Mouse (Mus musculus): ENCODE results near the gene Phxr2. TPM values are rescaled to one million over a fixed set of nuclear protein-coding genes. Genes with fewer than 3 reads are reported as not detected.

Gene Phxr2
- total and polyA plus RNA-seq, 3 experiments, result not detected

DNA sequence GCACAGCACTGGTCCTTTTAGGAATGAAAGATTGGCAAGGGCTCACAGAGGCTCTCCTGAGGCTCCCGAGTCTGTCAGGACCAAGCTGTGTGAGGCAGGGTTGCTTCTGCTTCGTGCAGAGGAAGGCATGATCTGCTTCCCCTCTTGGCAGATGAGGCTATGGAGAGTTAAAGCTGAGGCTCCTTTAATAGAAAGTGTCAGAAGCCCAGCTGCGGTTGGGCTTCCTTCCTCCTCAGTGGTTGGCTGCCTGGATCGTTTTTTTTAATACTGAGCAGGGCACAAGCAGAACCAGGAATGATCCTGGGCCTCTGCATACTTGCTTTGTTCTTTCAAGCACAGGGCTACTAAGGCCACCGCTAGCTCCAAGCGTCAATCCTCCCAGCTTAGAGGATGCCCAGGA, 4.5 kb upstream of the Phxr2 start:
- H3K27me3 ChIP-seq (replicated peaks), result no peaks in the 10 kb centered on the region
- dilution Hi-C loops (cut with MboI; ENCODE audit: extremely low pct_ligation_motif_present, extremely low pct_unique_long_range_greater_than_20kb, low sequenced_read_pairs) (no loop called here), in situ Hi-C loops (cut with MboI; ENCODE audit: low pct_ligation_motif_present, low pct_unique_long_range_greater_than_20kb, low sequenced_read_pairs) (no loop called here)
- H3K4me3 ChIP-seq (replicated peaks in 1 of 3; ENCODE audit: low read depth in 2 of 3, low read length in 2 of 3, poor library complexity in 1 of 3), result no peak overlapping the region
- peaks cover 8 to 63% of the 10 kb centered on the region in 2 experiments; a peak in 3 of 4 replicates for H3K4me1 ChIP-seq (ENCODE audit: control insufficient read depth in 1 of 2, insufficient read depth in 2 of 2)
- peaks cover 8 to 59% of the 10 kb centered on the region in 2 experiments for H3K36me3 ChIP-seq (replicated peaks in 1 of 2; ENCODE audit: control insufficient read depth in 1 of 2, insufficient read depth in 1 of 2, low read length in 1 of 2)
- H3K9ac ChIP-seq (ENCODE audit: insufficient read depth, low read depth), result no peak overlapping the region
- TF ChIP-seq KAT2A (IDR thresholded peaks at IDR 0.05; ENCODE audit: insufficient replicate concordance, low read length) (no peak), NELFE (IDR thresholded peaks at IDR 0.05; ENCODE audit: low read depth, low read length) (no peak), ZMIZ1 (IDR thresholded peaks at IDR 0.05; ENCODE audit: low read depth, low read length) (no peak), MAZ (IDR thresholded peaks at IDR 0.05; ENCODE audit: low read depth, low read length) (no peak), POLR2A (IDR thresholded peaks at IDR 0.05; ENCODE audit: low read depth, low read length) (no peak)
- H3K27ac ChIP-seq (ENCODE audit: insufficient read depth, low read depth), result no peak overlapping the region
- peak; percentile 21 for DNase-seq (ENCODE audit: extremely low read depth)
- no peaks in the 10 kb centered on the region for H3K9me3 ChIP-seq (replicated peaks; ENCODE audit: low read length)
- no peak overlapping the region for H3K4me2 ChIP-seq (ENCODE audit: insufficient read depth, low read depth, poor library complexity, severe bottlenecking)
- H3K79me2 ChIP-seq (replicated peaks; ENCODE audit: control insufficient read depth, extremely low read depth, insufficient read depth, poor library complexity, severe bottlenecking), result no peaks in the 10 kb centered on the region

GRCm38 (mm10) chr10:99127691-99128261, 1.7 kb upstream of the Phxr2 start:
- Histone ChIP-seq H3K27me3 (replicated peaks) (no peaks in the 10 kb centered on the region), H3K79me2 (replicated peaks; ENCODE audit: control insufficient read depth, extremely low read depth, insufficient read depth, poor library complexity, severe bottlenecking) (no peaks in the 10 kb centered on the region), H3K4me2 (ENCODE audit: insufficient read depth, low read depth, poor library complexity, severe bottlenecking) (no peak overlapping the region), H3K9me3 (replicated peaks; ENCODE audit: low read length) (no peaks in the 10 kb centered on the region), H3K36me3 (replicated peaks in 1 of 2; ENCODE audit: control insufficient read depth in 1 of 2, insufficient read depth in 1 of 2, low read length in 1 of 2) (peaks cover 4 to 54% of the 10 kb centered on the region in 2 experiments), H3K4me1 (ENCODE audit: control insufficient read depth in 1 of 2, insufficient read depth in 2 of 2) (peaks cover 8 to 59% of the 10 kb centered on the region in 2 experiments; a peak in 3 of 4 replicates), H3K4me3 (replicated peaks in 1 of 3; ENCODE audit: low read depth in 2 of 3, low read length in 2 of 3, poor library complexity in 1 of 3) (no peak overlapping the region), H3K9ac (ENCODE audit: insufficient read depth, low read depth) (no peak overlapping the region), H3K27ac (ENCODE audit: insufficient read depth, low read depth) (peak overlapping the region; percentile 10)
- peak; percentile 52 for DNase-seq (ENCODE audit: extremely low read depth)
- dilution Hi-C loops (cut with MboI; ENCODE audit: extremely low pct_ligation_motif_present, extremely low pct_unique_long_range_greater_than_20kb, low sequenced_read_pairs), result no loop called here
- in situ Hi-C loops (cut with MboI; ENCODE audit: low pct_ligation_motif_present, low pct_unique_long_range_greater_than_20kb, low sequenced_read_pairs), result no loop called here
- TF ChIP-seq MAZ (IDR thresholded peaks at IDR 0.05; ENCODE audit: low read depth, low read length), result no peak
- TF ChIP-seq POLR2AphosphoS2 (IDR thresholded peaks at IDR 0.05; ENCODE audit: low read depth, low read length), result no peak
- TF ChIP-seq RAD21 (IDR thresholded peaks at IDR 0.05; ENCODE audit: low read depth, low read length), result no peak
- TF ChIP-seq ZC3H11A (IDR thresholded peaks at IDR 0.05; ENCODE audit: low read depth, low read length), result no peak
- no peak for TF ChIP-seq SIN3A (IDR thresholded peaks at IDR 0.05; ENCODE audit: low read length)
- TF ChIP-seq CTCF (conservative IDR thresholded peaks at IDR 0.05 in 1 of 2, IDR thresholded peaks at IDR 0.05 in 1 of 2; ENCODE audit: low read depth in 2 of 2, low read length in 2 of 2), result no peak
- TF ChIP-seq KAT2A (IDR thresholded peaks at IDR 0.05; ENCODE audit: insufficient replicate concordance, low read length), result no peak
- TF ChIP-seq EP300 (IDR thresholded peaks at IDR 0.05; ENCODE audit: low read length), result no peak
- no peak for TF ChIP-seq ZMIZ1 (IDR thresholded peaks at IDR 0.05; ENCODE audit: low read depth, low read length)
- peak; percentile 64 for TF ChIP-seq ETS1 (conservative IDR thresholded peaks at IDR 0.05; ENCODE audit: low read depth, low read length)
- TF ChIP-seq MAX (IDR thresholded peaks at IDR 0.05; ENCODE audit: low read length), result peak; percentile 31; the same call in 1 of the 2 replicates

DNA sequence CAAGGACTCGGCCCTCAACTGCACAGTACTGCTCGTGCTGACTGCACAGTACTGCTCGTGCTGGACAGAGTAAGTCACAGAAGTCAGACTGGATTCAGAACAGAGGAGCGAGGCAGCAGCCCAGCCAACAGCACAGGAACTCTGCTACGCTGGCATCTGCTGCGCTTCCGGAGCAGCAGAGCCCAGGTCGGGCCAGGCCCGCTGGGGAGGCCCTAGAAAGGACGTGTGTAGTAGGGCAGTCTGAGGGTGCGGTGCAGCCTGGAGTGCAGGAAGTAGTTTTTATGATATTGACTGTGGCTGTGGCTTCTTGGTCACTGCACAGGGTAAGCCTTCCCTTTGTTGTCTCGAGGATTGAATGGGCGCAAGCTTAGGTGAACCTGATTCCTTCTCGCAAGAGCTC, 829 bp upstream of the Phxr2 start:
- Histone ChIP-seq H3K27me3 (replicated peaks) (no peaks in the 10 kb centered on the region), H3K36me3 (replicated peaks in 1 of 2; ENCODE audit: control insufficient read depth in 1 of 2, insufficient read depth in 1 of 2, low read length in 1 of 2) (peaks cover 1 to 47% of the 10 kb centered on the region in 2 experiments), H3K9me3 (replicated peaks; ENCODE audit: low read length) (no peaks in the 10 kb centered on the region), H3K9ac (ENCODE audit: insufficient read depth, low read depth) (no peak overlapping the region), H3K4me3 (replicated peaks in 1 of 3; ENCODE audit: low read depth in 2 of 3, low read length in 2 of 3, poor library complexity in 1 of 3) (no peak overlapping the region), H3K79me2 (replicated peaks; ENCODE audit: control insufficient read depth, extremely low read depth, insufficient read depth, poor library complexity, severe bottlenecking) (no peaks in the 10 kb centered on the region), H3K4me1 (ENCODE audit: control insufficient read depth in 1 of 2, insufficient read depth in 2 of 2) (peaks cover 8 to 50% of the 10 kb centered on the region in 2 experiments; a peak in 3 of 4 replicates), H3K27ac (ENCODE audit: insufficient read depth, low read depth) (no peak overlapping the region), H3K4me2 (ENCODE audit: insufficient read depth, low read depth, poor library complexity, severe bottlenecking) (no peak overlapping the region)
- dilution Hi-C loops (cut with MboI; ENCODE audit: extremely low pct_ligation_motif_present, extremely low pct_unique_long_range_greater_than_20kb, low sequenced_read_pairs), result no loop called here
- DNase-seq (ENCODE audit: extremely low read depth), result no peak
- in situ Hi-C loops (cut with MboI; ENCODE audit: low pct_ligation_motif_present, low pct_unique_long_range_greater_than_20kb, low sequenced_read_pairs), result no loop called here
- TF ChIP-seq ELF1 (IDR thresholded peaks at IDR 0.05; ENCODE audit: low read depth, low read length) (no peak), E2F4 (IDR thresholded peaks at IDR 0.05; ENCODE audit: insufficient replicate concordance, low read depth, low read length) (no peak), RCOR1 (conservative IDR thresholded peaks at IDR 0.05; ENCODE audit: low read depth, low read length) (no peak), ETS1 (conservative IDR thresholded peaks at IDR 0.05; ENCODE audit: low read depth, low read length) (no peak), MEF2A (IDR thresholded peaks at IDR 0.05; ENCODE audit: borderline replicate concordance, low read depth, low read length) (no peak), MAFK (IDR thresholded peaks at IDR 0.05; ENCODE audit: insufficient replicate concordance, low read length) (no peak), BHLHE40 (IDR thresholded peaks at IDR 0.05; ENCODE audit: low read depth, low read length) (no peak), JUND (conservative IDR thresholded peaks at IDR 0.05; ENCODE audit: low read depth, low read length) (no peak), POLR2AphosphoS2 (IDR thresholded peaks at IDR 0.05; ENCODE audit: low read depth, low read length) (no peak), ZNF384 (IDR thresholded peaks at IDR 0.05; ENCODE audit: low read depth, low read length) (no peak), NELFE (IDR thresholded peaks at IDR 0.05; ENCODE audit: low read depth, low read length) (no peak), MYC (IDR thresholded peaks at IDR 0.05; ENCODE audit: low read depth, low read length) (no peak), SMC3 (IDR thresholded peaks at IDR 0.05; ENCODE audit: low read depth, low read length) (no peak), JUN (IDR thresholded peaks at IDR 0.05; ENCODE audit: insufficient read depth, low read depth, low read length) (no peak), ZMIZ1 (IDR thresholded peaks at IDR 0.05; ENCODE audit: low read depth, low read length) (no peak), MXI1 (IDR thresholded peaks at IDR 0.05; ENCODE audit: low read depth, low read length) (no peak), EP300 (IDR thresholded peaks at IDR 0.05; ENCODE audit: low read length) (no peak)

Data from CH12.LX (cell line).